Mouse (Mus musculus): ENCODE measurements around the gene Sirt7.

DNA sequence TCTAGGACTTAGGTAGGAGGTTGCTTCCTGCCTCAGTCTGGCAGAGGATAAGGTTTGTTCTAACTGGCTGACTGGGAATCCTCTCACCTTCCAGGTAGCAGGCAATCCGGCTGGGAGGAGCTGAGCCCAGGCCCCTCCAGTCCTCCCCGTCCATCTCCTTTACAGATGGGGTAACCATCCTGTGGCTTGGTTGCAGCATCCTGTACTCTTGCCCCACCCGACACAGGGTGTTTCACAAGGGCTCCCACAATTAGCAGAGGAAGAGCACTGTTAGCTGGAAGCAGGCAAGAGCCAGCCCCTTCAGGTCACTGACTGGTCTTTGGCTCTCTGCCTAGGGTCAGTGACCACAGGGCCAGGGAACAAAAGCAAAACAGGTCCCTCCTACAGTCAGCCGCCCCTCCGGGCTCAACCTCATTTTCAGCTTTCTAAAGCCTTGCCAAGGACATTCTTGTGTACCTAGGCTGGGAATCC, 5.4 kb upstream of the Sirt7 start:
- TF ChIP-seq CTCF (IDR thresholded peaks at IDR 0.05; ENCODE audit: low read depth, low read length) (no peak), POLR2A (IDR thresholded peaks at IDR 0.05; ENCODE audit: insufficient read depth, low read length) (no peak)
